Mouse (Mus musculus) MEL (cell line): ENCODE data around the gene Rin2. TPM values are rescaled to one million over a fixed set of nuclear protein-coding genes. Genes with fewer than 3 reads are reported as not detected.

Source experiments
- DNase-seq: peaks from one replicate; pipeline ENCODE4 v3.0.0; 2011; ENCODE audit warnings: low read depth, low spot score
- H3K27ac ChIP-seq: 2 replicates; pipeline ENCODE4 v1.5.1; 2012; ENCODE audit warnings: low read depth, mild to moderate bottlenecking, control low read depth, low read length, moderate library complexity; ENCODE audit not compliant: control insufficient read depth
- H3K27me3 ChIP-seq, 2 experiments: fragments of 150-350 bp in 1 of 2; sonication (generic) in 1 of 2; 2 replicates each; pipeline ENCODE4 v1.6.1; 2012; ENCODE audit warnings: low read length in 2 of 2, mild to moderate bottlenecking in 2 of 2, improper control_type of control experiment in 1 of 2, moderate library complexity in 1 of 2; ENCODE audit not compliant: insufficient read depth in 2 of 2, control insufficient read depth in 1 of 2
- H3K36me3 ChIP-seq, 2 experiments: 2 replicates each; pipeline ENCODE4 v1.6.1; 2012 to 2014; ENCODE audit warnings: low read length in 2 of 2, improper control_type of control experiment in 1 of 2, inconsistent platforms in 1 of 2, mild to moderate bottlenecking in 1 of 2; ENCODE audit not compliant: insufficient read depth in 2 of 2, control insufficient read depth in 1 of 2
- H3K4me1 ChIP-seq, 2 experiments: fragments of 150-350 bp in 1 of 2; sonication (generic) in 1 of 2; 2 replicates each; pipeline ENCODE4 v1.6.1; 2012; ENCODE audit warnings: low read length in 2 of 2, improper control_type of control experiment in 1 of 2, mild to moderate bottlenecking in 1 of 2; ENCODE audit not compliant: insufficient read depth in 2 of 2, control insufficient read depth in 1 of 2
- H3K4me3 ChIP-seq, 2 experiments: fragments of 150-350 bp in 1 of 2; sonication (generic) in 1 of 2; 2 replicates each; pipeline ENCODE4 v1.5.1; 2012; ENCODE audit warnings: low read depth in 2 of 2, low read length in 2 of 2, mild to moderate bottlenecking in 2 of 2, moderate library complexity in 2 of 2, control low read depth in 1 of 2, improper control_type of control experiment in 1 of 2; ENCODE audit not compliant: control insufficient read depth in 1 of 2, insufficient read depth in 1 of 2
- H3K79me2 ChIP-seq: 2 replicates; pipeline ENCODE4 v1.6.1; 2012; ENCODE audit warnings: mild to moderate bottlenecking, low read length, moderate library complexity; ENCODE audit not compliant: control insufficient read depth, poor library complexity, insufficient read depth
- H3K9ac ChIP-seq: 2 replicates; pipeline ENCODE4 v1.6.1; 2012; ENCODE audit warnings: low read depth, mild to moderate bottlenecking, control low read depth, low read length, moderate library complexity; ENCODE audit not compliant: control insufficient read depth, poor library complexity, severe bottlenecking
- H3K9me3 ChIP-seq: fragments of 150-350 bp; sonication (generic); replicated peaks from 2 replicates; pipeline ENCODE4 v1.6.1; 2012; ENCODE audit warnings: mild to moderate bottlenecking, low read length, improper control_type of control experiment, moderate library complexity; ENCODE audit not compliant: insufficient read depth
- BHLHE40 ChIP-seq: IDR thresholded peaks from 2 replicates; pipeline ENCODE4 v1.6.1; 2012; ENCODE audit warnings: low read depth, mild to moderate bottlenecking, inconsistent platforms, low read length, improper control_type of control experiment, borderline replicate concordance
- E2F4 ChIP-seq: IDR thresholded peaks from 2 replicates; pipeline ENCODE4 v1.6.1; 2011; ENCODE audit warnings: low read depth, low read length, improper control_type of control experiment, borderline replicate concordance
- GATA1 ChIP-seq: IDR thresholded peaks from 2 replicates; pipeline ENCODE4 v1.6.1; 2011; ENCODE audit warnings: low read depth, low read length, improper control_type of control experiment
- KAT2A ChIP-seq: conservative IDR thresholded peaks from 2 replicates; pipeline ENCODE4 v1.6.1; 2012; ENCODE audit warnings: low read depth, low read length, improper control_type of control experiment, inconsistent platforms
- MAFK ChIP-seq: IDR thresholded peaks from 2 replicates; pipeline ENCODE4 v1.6.1; 2011; ENCODE audit warnings: low read depth, mild to moderate bottlenecking, low read length, improper control_type of control experiment, borderline replicate concordance
- MAZ ChIP-seq: IDR thresholded peaks from 2 replicates; pipeline ENCODE4 v1.6.1; 2012; ENCODE audit warnings: low read depth, mild to moderate bottlenecking, inconsistent platforms, low read length, improper control_type of control experiment
- MYB ChIP-seq: IDR thresholded peaks from 2 replicates; pipeline ENCODE4 v1.6.1; 2011; ENCODE audit warnings: mild to moderate bottlenecking, low read depth, low read length, improper control_type of control experiment
- MYC ChIP-seq: IDR thresholded peaks from 2 replicates; pipeline ENCODE4 v1.6.1; 2011; ENCODE audit warnings: low read depth, mild to moderate bottlenecking, low read length, improper control_type of control experiment, moderate library complexity
- POLR2AphosphoS2 ChIP-seq: IDR thresholded peaks from 2 replicates; pipeline ENCODE4 v1.6.1; 2011; ENCODE audit warnings: low read length, improper control_type of control experiment
- SMC3 ChIP-seq: IDR thresholded peaks from 2 replicates; pipeline ENCODE4 v1.6.1; 2011; ENCODE audit warnings: low read depth, low read length, improper control_type of control experiment
- TBP ChIP-seq: IDR thresholded peaks from 2 replicates; pipeline ENCODE4 v1.8.0; 2011; ENCODE audit warnings: low read depth, low read length, improper control_type of control experiment
- TCF12 ChIP-seq: IDR thresholded peaks from 2 replicates; pipeline ENCODE4 v1.6.1; 2014; ENCODE audit warnings: low read depth, mild to moderate bottlenecking, inconsistent platforms, low read length, improper control_type of control experiment, moderate library complexity
- ZC3H11A ChIP-seq: IDR thresholded peaks from 2 replicates; pipeline ENCODE4 v1.6.1; 2012; ENCODE audit warnings: low read depth, mild to moderate bottlenecking, inconsistent platforms, low read length, improper control_type of control experiment
- polyA plus RNA-seq, 2 experiments: library from polyadenylated mRNA; stranded (reverse) in 1 of 2; unstranded in 1 of 2; fragments of >175 nt in 1 of 2; fragments of >200 nt in 1 of 2; gene quantifications; 2 replicates each; pipeline versions ENCODE4 v1.2.1 to v1.2.4; 2012; ENCODE audit warnings: low replicate concordance in 2 of 2, low read depth in 1 of 2; ENCODE audit not compliant: insufficient read length in 2 of 2, insufficient read depth in 1 of 2, missing spikeins in 1 of 2
- total RNA-seq: library from RNA; depleted of rRNA; stranded (reverse); fragments of 300-350 nt; gene quantifications from 2 replicates; pipeline ENCODE4 v1.2.3, GENCODE M21; 2012

Rin2 gene
- total and polyA plus RNA-seq, 3 experiments: 0.01 TPM; not detected in 2

- no peak overlapping the region for H3K9ac ChIP-seq
- H3K79me2 ChIP-seq: no peaks in the 10 kb centered on the region
- no peaks in the 10 kb centered on the region for H3K9me3 ChIP-seq
- no peaks in the 10 kb centered on the region for H3K4me1 ChIP-seq
- H3K4me3 ChIP-seq: no peak overlapping the region
- TF ChIP-seq MYC: no peak
- no peak for TF ChIP-seq MYB
- no peak for TF ChIP-seq ZC3H11A
- no peak for TF ChIP-seq KAT2A
- no peak for TF ChIP-seq GATA1
- no peak for TF ChIP-seq TBP
- TF ChIP-seq, all 39 proteins: peak for 0
- Histone ChIP-seq H3K27ac (no peak overlapping the region), H3K36me3 (no peaks in the 10 kb centered on the region), H3K27me3 (no peaks in the 10 kb centered on the region; a peak in 1 of 4 replicates)
- no peak for DNase-seq
Measured at GRCm38 (mm10) chr2:145884036-145884912, 209.3 kb downstream of the Rin2 start.

GRCm38 (mm10) chr2:145884913-145885785, 210.1 kb downstream of the Rin2 start:
- TF ChIP-seq MAFK: no peak
- TF ChIP-seq POLR2AphosphoS2: no peak
- TF ChIP-seq MAZ: no peak
- no peak for TF ChIP-seq SMC3
- TF ChIP-seq TCF12: no peak
- TF ChIP-seq TBP: no peak
- TF ChIP-seq E2F4: no peak
- TF ChIP-seq BHLHE40: no peak
- TF ChIP-seq ZC3H11A: no peak
- TF ChIP-seq KAT2A: no peak
- H3K36me3 ChIP-seq: no peaks in the 10 kb centered on the region
- H3K4me3 ChIP-seq: no peak overlapping the region
- H3K27ac ChIP-seq: no peak overlapping the region
- DNase-seq: no peak
- no peaks in the 10 kb centered on the region for H3K4me1 ChIP-seq
- H3K27me3 ChIP-seq: no peaks in the 10 kb centered on the region; a peak in 1 of 4 replicates
- no peaks in the 10 kb centered on the region for H3K9me3 ChIP-seq
- no peak overlapping the region for H3K9ac ChIP-seq
- H3K79me2 ChIP-seq: no peaks in the 10 kb centered on the region
